Mouse (Mus musculus): ENCODE data around the gene Kin. TPM values are rescaled to one million over a fixed set of nuclear protein-coding genes. Genes with fewer than 3 reads are reported as not detected.

Kin gene
- polyA plus RNA-seq (2015; fragmentation: Nextera tagmentation; extraction: Ambion mirVana) = 28.3 and 28.6 TPM in 2 replicates

- Histone ChIP-seq H3K9ac (peak within 1 kb of the TSS; percentile 94), H3K27ac (replicated peaks) (peak within 1 kb of the TSS; percentile 88), H3K36me3 (no peaks in the 10 kb centered on the region; the same call in 1 of the 2 replicates), H3K9me3 (replicated peaks) (no peaks in the 10 kb centered on the region), H3K4me3 (replicated peaks) (peak within 1 kb of the TSS; percentile 80), H3K4me2 (replicated peaks) (peak within 1 kb of the TSS; percentile 67), H3K4me1 (peaks cover 26% of the 10 kb centered on the region), H3K27me3 (no peaks in the 10 kb centered on the region)
- ATAC-seq (ENCODE audit: insufficient number of reproducible peaks, low FRiP score, low TSS enrichment, low read depth) = peak; percentile 93
- WGBS = under 1% methylated on average over 61 of the region's 61 CpGs
Measured at GRCm38 (mm10) chr2:10080310-10081010, at the start of gene Kin, which contains the start of gene Atp5c1. Gene Kin (plus strand): TSS chr2:10080593. Gene Atp5c1 (minus strand): TSS chr2:10080510.

- H3K9ac ChIP-seq = no peak overlapping the region
Measured at GRCm38 (mm10) chr2:10033684-10034083, 46.7 kb upstream of the Kin start.

GRCm38 (mm10) chr2:10034976-10035375 lies 45.4 kb upstream of the Kin start:
- Histone ChIP-seq H3K36me3 (peaks cover 6% of the 10 kb centered on the region), H3K9ac (no peak overlapping the region), H3K4me1 (no peaks in the 10 kb centered on the region), H3K27me3 (no peaks in the 10 kb centered on the region), H3K4me2 (replicated peaks) (no peak overlapping the region), H3K27ac (replicated peaks) (no peak overlapping the region), H3K4me3 (replicated peaks) (no peak overlapping the region), H3K9me3 (replicated peaks) (no peaks in the 10 kb centered on the region)
- ATAC-seq (ENCODE audit: insufficient number of reproducible peaks, low FRiP score, low TSS enrichment, low read depth) = no peak
- 66% methylated on average over 3 of the region's 3 CpGs for WGBS

More at GRCm38 (mm10) chr2:10033684-10034083, 46.7 kb upstream of the Kin start:
- no peaks in the 10 kb centered on the region for H3K4me1 ChIP-seq
- no peaks in the 10 kb centered on the region for H3K9me3 ChIP-seq (replicated peaks)
- 61% methylated on average over 4 of the region's 4 CpGs for WGBS
- no peak overlapping the region for H3K4me2 ChIP-seq (replicated peaks)
- H3K36me3 ChIP-seq = no peaks in the 10 kb centered on the region; the same call in 1 of the 2 replicates
- H3K27me3 ChIP-seq = no peaks in the 10 kb centered on the region
- H3K4me3 ChIP-seq (replicated peaks) = no peak overlapping the region
- H3K27ac ChIP-seq (replicated peaks) = no peak overlapping the region
- no peak for ATAC-seq (ENCODE audit: insufficient number of reproducible peaks, low FRiP score, low TSS enrichment, low read depth)

GRCm38 (mm10) chr2:10047758-10048436 lies 32.5 kb upstream of the Kin start:
- Histone ChIP-seq H3K9ac (peak overlapping the region; percentile 59), H3K4me3 (replicated peaks) (peak overlapping the region; percentile 93), H3K27ac (replicated peaks) (peak overlapping the region; percentile 63; the same call in 1 of the 2 replicates), H3K36me3 (no peaks in the 10 kb centered on the region), H3K4me1 (peaks cover 16% of the 10 kb centered on the region), H3K4me2 (replicated peaks) (peak overlapping the region; percentile 85), H3K27me3 (no peaks in the 10 kb centered on the region), H3K9me3 (replicated peaks) (no peaks in the 10 kb centered on the region)
- ATAC-seq (ENCODE audit: insufficient number of reproducible peaks, low FRiP score, low TSS enrichment, low read depth) = peak; percentile 62
- WGBS = 0% methylated on average over 46 of the region's 47 CpGs

GRCm38 (mm10) chr2:10048461-10048860 lies 31.9 kb upstream of the Kin start, which contains the start of gene Taf3:
Gene Taf3 (minus strand): TSS chr2:10048596.
- Histone ChIP-seq H3K27me3 (no peaks in the 10 kb centered on the region), H3K27ac (replicated peaks) (peak within 1 kb of the TSS; percentile 63; the same call in 1 of the 2 replicates), H3K9ac (peak within 1 kb of the TSS; percentile 59), H3K4me1 (peaks cover 16% of the 10 kb centered on the region), H3K4me3 (replicated peaks) (peak within 1 kb of the TSS; percentile 93), H3K36me3 (no peaks in the 10 kb centered on the region), H3K4me2 (replicated peaks) (peak within 1 kb of the TSS; percentile 85), H3K9me3 (replicated peaks) (no peaks in the 10 kb centered on the region)
- peak; percentile 94 for ATAC-seq (ENCODE audit: insufficient number of reproducible peaks, low FRiP score, low TSS enrichment, low read depth)
- WGBS = under 1% methylated on average over 36 of the region's 36 CpGs

GRCm38 (mm10) chr2:10049456-10049855 lies 30.9 kb upstream of the Kin start:
- H3K27ac ChIP-seq (replicated peaks) = no peak overlapping the region

GRCm38 (mm10) chr2:10050878-10051277 lies 29.5 kb upstream of the Kin start:
- Histone ChIP-seq H3K9me3 (replicated peaks) (no peaks in the 10 kb centered on the region), H3K4me1 (peaks cover 16% of the 10 kb centered on the region), H3K27me3 (no peaks in the 10 kb centered on the region), H3K4me3 (replicated peaks) (no peak overlapping the region), H3K9ac (no peak overlapping the region), H3K36me3 (peaks cover 16% of the 10 kb centered on the region), H3K27ac (replicated peaks) (no peak overlapping the region), H3K4me2 (replicated peaks) (no peak overlapping the region)
- WGBS = 84% methylated on average over 3 of the region's 3 CpGs
- ATAC-seq (ENCODE audit: insufficient number of reproducible peaks, low FRiP score, low TSS enrichment, low read depth) = no peak

More at GRCm38 (mm10) chr2:10049456-10049855, 30.9 kb upstream of the Kin start:
- Histone ChIP-seq H3K27me3 (no peaks in the 10 kb centered on the region), H3K4me2 (replicated peaks) (peak overlapping the region; percentile 85), H3K4me1 (peaks cover 16% of the 10 kb centered on the region), H3K9me3 (replicated peaks) (no peaks in the 10 kb centered on the region), H3K36me3 (0 out of 2 replicates have a peak, but pooled peaks cover 3% of the 10 kb centered on the region), H3K9ac (no peak overlapping the region), H3K4me3 (replicated peaks) (peak overlapping the region; percentile 93)
- no peak for ATAC-seq (ENCODE audit: insufficient number of reproducible peaks, low FRiP score, low TSS enrichment, low read depth)
- 14% methylated on average over 10 of the region's 10 CpGs for WGBS

- Histone ChIP-seq H3K4me3 (replicated peaks) (no peak overlapping the region), H3K9ac (no peak overlapping the region), H3K4me1 (peaks cover 15% of the 10 kb centered on the region), H3K4me2 (replicated peaks) (no peak overlapping the region), H3K9me3 (replicated peaks) (no peaks in the 10 kb centered on the region), H3K27ac (replicated peaks) (no peak overlapping the region), H3K27me3 (no peaks in the 10 kb centered on the region), H3K36me3 (peaks cover 25% of the 10 kb centered on the region)
- 94% methylated on average over 1 of the region's 1 CpGs for WGBS
- ATAC-seq (ENCODE audit: insufficient number of reproducible peaks, low FRiP score, low TSS enrichment, low read depth) = no peak
Measured at GRCm38 (mm10) chr2:10051996-10052395, 28.4 kb upstream of the Kin start.

- Histone ChIP-seq H3K9me3 (replicated peaks) (no peaks in the 10 kb centered on the region), H3K4me3 (replicated peaks) (no peak overlapping the region), H3K27ac (replicated peaks) (no peak overlapping the region), H3K36me3 (peaks cover 80% of the 10 kb centered on the region), H3K27me3 (no peaks in the 10 kb centered on the region), H3K4me1 (no peaks in the 10 kb centered on the region), H3K9ac (no peak overlapping the region), H3K4me2 (replicated peaks) (no peak overlapping the region)
- ATAC-seq (ENCODE audit: insufficient number of reproducible peaks, low FRiP score, low TSS enrichment, low read depth) = no peak
- WGBS = 81% methylated on average over 5 of the region's 5 CpGs
Measured at GRCm38 (mm10) chr2:10058836-10059235, 21.6 kb upstream of the Kin start.

- Histone ChIP-seq H3K4me3 (replicated peaks) (no peak overlapping the region), H3K9ac (no peak overlapping the region), H3K27me3 (no peaks in the 10 kb centered on the region), H3K4me1 (no peaks in the 10 kb centered on the region; the same call in 1 of the 2 replicates), H3K4me2 (replicated peaks) (no peak overlapping the region), H3K9me3 (replicated peaks) (no peaks in the 10 kb centered on the region), H3K27ac (replicated peaks) (no peak overlapping the region), H3K36me3 (peaks cover 26% of the 10 kb centered on the region)
- 82% methylated on average over 7 of the region's 7 CpGs for WGBS
- ATAC-seq (ENCODE audit: insufficient number of reproducible peaks, low FRiP score, low TSS enrichment, low read depth) = no peak
Measured at GRCm38 (mm10) chr2:10071751-10072150, 8.6 kb upstream of the Kin start.

GRCm38 (mm10) chr2:10074470-10074869 lies 5.9 kb upstream of the Kin start:
- WGBS = 81% methylated on average over 7 of the region's 7 CpGs
- H3K4me3 ChIP-seq (replicated peaks) = no peak overlapping the region
- no peaks in the 10 kb centered on the region for H3K9me3 ChIP-seq (replicated peaks)
- H3K4me2 ChIP-seq (replicated peaks) = no peak overlapping the region
- no peak overlapping the region for H3K9ac ChIP-seq
- H3K4me1 ChIP-seq = peaks cover 18% of the 10 kb centered on the region
- H3K27ac ChIP-seq (replicated peaks) = no peak overlapping the region
- H3K36me3 ChIP-seq = peaks cover 6% of the 10 kb centered on the region; the same call in 1 of the 2 replicates
- ATAC-seq (ENCODE audit: insufficient number of reproducible peaks, low FRiP score, low TSS enrichment, low read depth) = no peak
- H3K27me3 ChIP-seq = no peaks in the 10 kb centered on the region
